Mouse (Mus musculus) embryonic facial prominence, embryonic 12.5 days (tissue): ENCODE data around the gene Arpp21. TPM values are rescaled to one million over a fixed set of nuclear protein-coding genes. Genes with fewer than 3 reads are reported as not detected.

Experiments used
- ATAC-seq: fragments of 200-750 bp; cut with Nextera tagmentation; 2 replicates; pipeline ENCODE4 v1.8.0; 2017; ENCODE audit not compliant: insufficient number of reproducible peaks, insufficient read depth, low FRiP score, low TSS enrichment
- H3K27ac ChIP-seq: fragments of 300-500 bp; sonication (generic); 2 replicates; pipeline ENCODE4 v1.5.1; 2016; ENCODE audit warnings: mild to moderate bottlenecking
- H3K27me3 ChIP-seq: fragments of 300-500 bp; sonication (generic); 2 replicates; pipeline ENCODE4 v1.6.1; 2016; ENCODE audit warnings: mild to moderate bottlenecking, moderate library complexity
- H3K36me3 ChIP-seq: fragments of 300-500 bp; sonication (generic); 2 replicates; pipeline ENCODE4 v1.6.1; 2016; ENCODE audit warnings: mild to moderate bottlenecking
- H3K4me1 ChIP-seq: fragments of 300-500 bp; sonication (generic); 2 replicates; pipeline ENCODE4 v1.6.1; 2016
- H3K4me2 ChIP-seq: fragments of 300-500 bp; sonication (generic); replicated peaks from 2 replicates; pipeline ENCODE4 v1.6.1; 2016; ENCODE audit warnings: mild to moderate bottlenecking, moderate library complexity
- H3K4me3 ChIP-seq: fragments of 300-500 bp; sonication (generic); 2 replicates; pipeline ENCODE4 v1.5.1; 2016; ENCODE audit warnings: mild to moderate bottlenecking
- H3K9ac ChIP-seq: fragments of 300-500 bp; sonication (generic); 2 replicates; pipeline ENCODE4 v1.6.1; 2016; ENCODE audit warnings: mild to moderate bottlenecking, moderate library complexity
- H3K9me3 ChIP-seq: fragments of 300-500 bp; sonication (generic); 2 replicates; pipeline ENCODE4 v1.6.1; 2016; ENCODE audit warnings: mild to moderate bottlenecking, moderate library complexity
- WGBS: fragments of 180-500 bp; shearing (Covaris S2); methylation state at CpG from one replicate; pipeline ENCODE4 v1.1.7; 2016; 5-methylcytosine and 5-hydroxymethylcytosine counted together
- polyA plus RNA-seq: library from polyadenylated mRNA; unstranded; fragments of >200 nt; fragmentation: Nextera tagmentation; extraction: Ambion mirVana; gene quantifications from 2 replicates; pipeline ENCODE4 v1.2.1, GENCODE M21; 2016

Arpp21 gene
- polyA plus RNA-seq, 1 experiment from 2014 or later = 9.8 TPM

DNA sequence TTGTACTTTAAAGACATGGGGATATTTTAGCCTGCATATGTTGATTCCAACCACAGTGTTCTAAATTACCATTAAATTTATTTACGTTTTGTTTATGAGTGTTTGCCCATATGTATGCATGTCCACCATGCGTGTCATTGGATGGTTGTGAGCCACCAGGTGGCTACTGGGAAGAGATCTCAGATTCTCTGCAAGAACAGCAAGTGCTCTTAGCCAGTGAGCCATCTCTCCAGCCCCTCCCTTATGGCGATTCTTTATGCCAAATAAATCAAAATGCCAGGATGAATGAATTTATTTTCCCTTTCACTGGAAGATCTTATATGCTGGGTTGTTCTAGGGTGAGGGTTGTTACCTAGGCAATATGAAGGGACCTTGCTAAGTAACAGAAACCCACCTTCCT is 7.3 kb downstream of the Arpp21 start:
- peaks cover 17% of the 10 kb centered on the region for H3K27me3 ChIP-seq
- no peaks in the 10 kb centered on the region for H3K9me3 ChIP-seq
- ATAC-seq = no peak
- no peak overlapping the region for H3K27ac ChIP-seq
- no peaks in the 10 kb centered on the region for H3K4me1 ChIP-seq
- H3K9ac ChIP-seq = no peak overlapping the region
- H3K4me3 ChIP-seq = no peak overlapping the region
- H3K4me2 ChIP-seq = no peak overlapping the region
- no peaks in the 10 kb centered on the region for H3K36me3 ChIP-seq
- 77% methylated on average over 3 of the region's 3 CpGs for WGBS

- WGBS = 80% methylated on average over 13 of the region's 13 CpGs
- H3K9me3 ChIP-seq = no peaks in the 10 kb centered on the region
- no peak for ATAC-seq
Observed at GRCm38 (mm10) chr9:112227174-112227573, 8.6 kb downstream of the Arpp21 start.

DNA sequence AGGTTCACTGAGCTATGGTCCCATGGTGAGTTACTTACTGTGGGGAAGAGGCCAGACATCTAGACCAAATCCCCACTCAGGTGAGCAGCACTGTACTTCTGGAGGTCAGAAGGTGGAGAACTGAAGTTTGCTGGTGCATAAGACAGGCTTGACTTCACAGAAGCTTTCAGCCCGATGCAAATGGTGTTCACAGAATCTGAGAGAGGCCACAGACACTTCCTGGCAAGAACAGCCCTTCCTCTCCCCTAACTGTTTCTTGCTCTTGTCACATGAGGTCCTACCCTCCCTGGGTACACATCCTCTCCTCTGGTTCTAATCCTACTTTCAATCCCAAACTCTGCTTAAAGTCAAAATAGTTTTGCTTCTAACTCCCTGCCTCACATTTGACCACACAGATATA is 9.2 kb downstream of the Arpp21 start:
- 57% methylated on average over 1 of the region's 1 CpGs for WGBS
- no peak overlapping the region for H3K27ac ChIP-seq
- no peaks in the 10 kb centered on the region for H3K36me3 ChIP-seq
- H3K4me3 ChIP-seq = no peak overlapping the region
- no peak for ATAC-seq
- H3K27me3 ChIP-seq = 0 out of 2 replicates have a peak, but pooled peaks cover 2% of the 10 kb centered on the region
- H3K9ac ChIP-seq = no peak overlapping the region
- no peaks in the 10 kb centered on the region for H3K4me1 ChIP-seq
- H3K9me3 ChIP-seq = no peaks in the 10 kb centered on the region
- H3K4me2 ChIP-seq = no peak overlapping the region

More at GRCm38 (mm10) chr9:112227174-112227573, 8.6 kb downstream of the Arpp21 start:
- H3K4me2 ChIP-seq = no peak overlapping the region
- no peaks in the 10 kb centered on the region for H3K36me3 ChIP-seq
- no peak overlapping the region for H3K9ac ChIP-seq
- no peaks in the 10 kb centered on the region for H3K4me1 ChIP-seq
- peaks cover 8% of the 10 kb centered on the region for H3K27me3 ChIP-seq
- H3K27ac ChIP-seq = no peak overlapping the region
- no peak overlapping the region for H3K4me3 ChIP-seq

GRCm38 (mm10) chr9:112225046-112225445 is 10.7 kb downstream of the Arpp21 start:
- Histone ChIP-seq H3K27ac (no peak overlapping the region), H3K4me1 (no peaks in the 10 kb centered on the region)
- 74% methylated on average over 2 of the region's 2 CpGs for WGBS

GRCm38 (mm10) chr9:112219372-112219771 is 16.4 kb downstream of the Arpp21 start:
- no peak for ATAC-seq
- Histone ChIP-seq H3K9ac (no peak overlapping the region), H3K36me3 (no peaks in the 10 kb centered on the region), H3K27me3 (no peaks in the 10 kb centered on the region; the same call in 1 of the 2 replicates), H3K27ac (no peak overlapping the region), H3K4me3 (no peak overlapping the region), H3K4me1 (peaks cover 5% of the 10 kb centered on the region), H3K4me2 (no peak overlapping the region), H3K9me3 (no peaks in the 10 kb centered on the region)
- 81% methylated on average over 8 of the region's 8 CpGs for WGBS

More at GRCm38 (mm10) chr9:112225046-112225445, 10.7 kb downstream of the Arpp21 start:
- no peak for ATAC-seq
- Histone ChIP-seq H3K27me3 (no peaks in the 10 kb centered on the region), H3K36me3 (no peaks in the 10 kb centered on the region), H3K4me2 (no peak overlapping the region), H3K9me3 (no peaks in the 10 kb centered on the region), H3K4me3 (no peak overlapping the region), H3K9ac (no peak overlapping the region)

- H3K9me3 ChIP-seq = no peaks in the 10 kb centered on the region
- H3K4me3 ChIP-seq = no peak overlapping the region
- H3K27me3 ChIP-seq = no peaks in the 10 kb centered on the region; the same call in 1 of the 2 replicates
- no peaks in the 10 kb centered on the region for H3K36me3 ChIP-seq
- whole genome bisulfite sequencing = 67% methylated on average over 3 of the region's 3 CpGs
- H3K4me1 ChIP-seq = peaks cover 5% of the 10 kb centered on the region
- no peak overlapping the region for H3K27ac ChIP-seq
- no peak overlapping the region for H3K9ac ChIP-seq
- H3K4me2 ChIP-seq = no peak overlapping the region
- ATAC-seq = no peak
Observed at GRCm38 (mm10) chr9:112218237-112218636, 17.5 kb downstream of the Arpp21 start.

GRCm38 (mm10) chr9:112217161-112217560 is 18.6 kb downstream of the Arpp21 start:
- H3K4me2 ChIP-seq = no peak overlapping the region
- no peak overlapping the region for H3K27ac ChIP-seq
- no peaks in the 10 kb centered on the region for H3K9me3 ChIP-seq
- no peak overlapping the region for H3K9ac ChIP-seq
- no peak overlapping the region for H3K4me3 ChIP-seq
- no peak for ATAC-seq
- no peaks in the 10 kb centered on the region; the same call in 1 of the 2 replicates for H3K27me3 ChIP-seq
- H3K4me1 ChIP-seq = peaks cover 5% of the 10 kb centered on the region
- 77% methylated on average over 4 of the region's 4 CpGs for WGBS
- no peaks in the 10 kb centered on the region for H3K36me3 ChIP-seq

- WGBS = 33% methylated on average over 10 of the region's 10 CpGs
- no peaks in the 10 kb centered on the region for H3K9me3 ChIP-seq
- H3K27me3 ChIP-seq = no peaks in the 10 kb centered on the region; the same call in 1 of the 2 replicates
- H3K4me2 ChIP-seq = 0 out of 2 replicates have a peak overlapping the region, but pooled peaks have one; percentile 1
- H3K27ac ChIP-seq = no peak overlapping the region
- peaks cover 5% of the 10 kb centered on the region for H3K4me1 ChIP-seq
- no peak for ATAC-seq
- no peaks in the 10 kb centered on the region for H3K36me3 ChIP-seq
- no peak overlapping the region for H3K9ac ChIP-seq
- H3K4me3 ChIP-seq = no peak overlapping the region
Observed at GRCm38 (mm10) chr9:112215030-112215806, 20.5 kb downstream of the Arpp21 start.

DNA sequence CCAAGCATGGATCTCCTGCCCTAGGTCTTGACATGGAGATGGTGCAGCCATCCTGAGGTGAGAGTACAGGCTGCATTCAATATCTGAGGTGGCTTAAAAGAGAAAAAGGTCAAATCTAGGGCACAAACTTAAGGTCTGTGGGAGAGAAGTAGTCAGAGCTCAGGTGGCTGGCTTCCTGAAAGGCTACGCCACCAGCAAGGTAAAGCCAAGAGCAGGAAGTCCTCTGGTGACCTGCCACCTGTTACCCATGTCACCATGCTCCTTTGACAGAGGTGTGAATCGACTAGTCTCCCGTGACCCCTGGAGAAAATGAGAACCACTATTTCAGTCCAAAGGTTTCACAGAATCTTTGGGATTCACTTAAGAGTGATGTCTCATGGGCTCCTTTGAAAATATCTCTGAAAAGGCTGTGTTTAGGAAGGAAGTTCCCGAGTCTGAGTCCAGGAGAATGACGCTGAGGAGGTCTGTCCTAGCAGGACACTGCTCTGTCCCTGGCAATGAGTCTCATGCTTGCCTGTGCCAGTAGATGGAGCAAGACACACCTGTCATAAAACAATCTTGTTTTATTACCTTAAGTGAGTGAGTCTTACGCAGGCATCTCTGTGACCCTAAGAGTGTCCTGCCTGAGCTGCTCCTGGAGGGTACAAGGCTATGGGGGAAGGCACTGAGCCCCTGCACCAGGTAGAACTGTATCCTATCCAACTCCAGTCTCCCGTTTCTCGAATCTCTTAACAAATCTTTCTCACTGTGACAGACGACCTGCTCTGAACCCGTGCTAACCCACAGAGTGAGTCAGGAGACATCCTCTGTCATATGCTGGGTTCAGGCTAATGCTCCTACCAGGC is 22.1 kb downstream of the Arpp21 start:
- no peak overlapping the region for H3K4me2 ChIP-seq
- no peak overlapping the region for H3K9ac ChIP-seq
- H3K27me3 ChIP-seq = no peaks in the 10 kb centered on the region; the same call in 1 of the 2 replicates
- H3K27ac ChIP-seq = no peak overlapping the region
- no peaks in the 10 kb centered on the region for H3K36me3 ChIP-seq
- H3K4me1 ChIP-seq = peaks cover 5% of the 10 kb centered on the region
- 0 out of 2 replicates have a peak, but pooled peaks have one; percentile 15 for ATAC-seq
- H3K9me3 ChIP-seq = no peaks in the 10 kb centered on the region
- WGBS = 57% methylated on average over 10 of the region's 10 CpGs
- no peak overlapping the region for H3K4me3 ChIP-seq

DNA sequence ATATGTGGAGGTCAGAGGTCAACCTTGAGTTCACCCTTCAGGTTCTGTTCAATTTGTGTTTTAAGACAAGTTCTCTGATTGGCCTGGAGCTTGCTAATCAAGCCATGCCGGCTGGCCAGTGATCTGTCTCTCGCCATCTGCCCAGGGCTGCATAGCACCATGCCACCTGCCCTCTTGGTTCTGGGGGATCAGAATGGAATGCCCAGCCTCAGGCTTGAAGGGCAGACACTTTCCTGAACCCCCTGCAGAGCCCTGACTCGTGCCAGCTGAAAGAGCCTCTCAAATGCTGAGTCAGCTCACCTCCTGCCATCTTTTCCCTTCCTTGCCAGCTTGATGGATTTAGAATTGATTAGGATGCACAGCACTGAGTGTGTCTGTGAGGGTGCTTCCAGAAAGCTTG is 25.9 kb downstream of the Arpp21 start:
- no peak overlapping the region for H3K27ac ChIP-seq
- no peak for ATAC-seq
- WGBS = 68% methylated on average over 3 of the region's 3 CpGs
- no peaks in the 10 kb centered on the region; the same call in 1 of the 2 replicates for H3K4me1 ChIP-seq
- H3K27me3 ChIP-seq = no peaks in the 10 kb centered on the region
- no peaks in the 10 kb centered on the region for H3K36me3 ChIP-seq
- no peak overlapping the region for H3K9ac ChIP-seq
- no peak overlapping the region for H3K4me2 ChIP-seq
- H3K9me3 ChIP-seq = no peaks in the 10 kb centered on the region
- H3K4me3 ChIP-seq = no peak overlapping the region

DNA sequence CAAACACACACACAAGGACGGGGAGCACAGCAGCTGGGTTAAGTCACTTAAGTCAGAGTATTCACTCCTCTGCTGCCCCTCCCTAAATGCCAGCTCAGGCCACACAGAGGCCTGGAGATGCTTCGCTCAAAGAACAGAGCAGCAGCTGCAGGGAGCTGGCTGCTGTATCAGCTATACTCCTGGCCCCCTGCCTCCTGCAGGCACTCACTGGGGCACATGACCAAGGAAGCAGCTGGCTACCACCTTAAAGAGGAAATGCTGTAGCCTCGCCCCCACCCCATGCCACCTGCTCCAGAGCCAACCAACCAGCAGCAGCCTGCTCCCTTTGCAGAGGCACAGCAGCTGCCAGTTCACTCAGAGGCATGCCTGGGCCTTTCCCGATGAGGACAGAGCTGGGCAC is 28.0 kb downstream of the Arpp21 start:
- Histone ChIP-seq H3K36me3 (no peaks in the 10 kb centered on the region), H3K27me3 (no peaks in the 10 kb centered on the region), H3K4me1 (no peaks in the 10 kb centered on the region; the same call in 1 of the 2 replicates), H3K9ac (no peak overlapping the region), H3K9me3 (no peaks in the 10 kb centered on the region), H3K4me3 (no peak overlapping the region), H3K4me2 (no peak overlapping the region), H3K27ac (no peak overlapping the region)
- 33% methylated on average over 4 of the region's 4 CpGs for WGBS
- ATAC-seq = peak; percentile 89
